Mouse (Mus musculus) forebrain, embryonic 10.5 days (tissue): ENCODE data around the gene Galntl6. TPM values are rescaled to one million over a fixed set of nuclear protein-coding genes. Genes with fewer than 3 reads are reported as not detected.
"Not testable (repeated sequence)": the region's sequence is repeated elsewhere in the genome, so short reads cannot be mapped to it uniquely, and the experiment has no call there.

ENCODE experiments used
- DNase-seq: peaks from one replicate; pipeline ENCODE4 v3.0.0-alpha.2; 2017; ENCODE audit warnings: low spot score; ENCODE audit errors: extremely low spot score
- H3K27ac ChIP-seq: fragments of 300-500 bp; sonication (generic); 2 replicates; pipeline ENCODE4 v1.5.1; 2016; ENCODE audit warnings: mild to moderate bottlenecking
- H3K27me3 ChIP-seq: fragments of 300-500 bp; sonication (generic); 2 replicates; pipeline ENCODE4 v1.6.1; 2016; ENCODE audit warnings: mild to moderate bottlenecking; ENCODE audit not compliant: poor library complexity, severe bottlenecking
- H3K36me3 ChIP-seq: fragments of 300-500 bp; sonication (generic); replicated peaks from 2 replicates; pipeline ENCODE4 v1.6.1; 2016; ENCODE audit warnings: mild to moderate bottlenecking, moderate library complexity
- H3K4me1 ChIP-seq: fragments of 300-500 bp; sonication (generic); 2 replicates; pipeline ENCODE4 v1.6.1; 2016
- H3K4me3 ChIP-seq: fragments of 300-500 bp; sonication (generic); 2 replicates; pipeline ENCODE4 v1.5.1; 2016; ENCODE audit warnings: mild to moderate bottlenecking, moderate library complexity
- H3K9me3 ChIP-seq: fragments of 300-500 bp; sonication (generic); 2 replicates; pipeline ENCODE4 v1.6.1; 2016; ENCODE audit warnings: mild to moderate bottlenecking, moderate library complexity
- WGBS: fragments of 180-500 bp; shearing (Covaris S2); methylation state at CpG from one replicate; pipeline ENCODE4 v1.1.7; 2016; 5-methylcytosine and 5-hydroxymethylcytosine counted together
- polyA plus RNA-seq: library from polyadenylated mRNA; unstranded; fragments of >200 nt; fragmentation: Nextera tagmentation; extraction: Ambion mirVana; gene quantifications from 2 replicates; pipeline ENCODE4 v1.2.1, GENCODE M21; 2016

Gene Galntl6
- polyA plus RNA-seq, 1 experiment from 2014 or later, result 0.07 TPM

DNA sequence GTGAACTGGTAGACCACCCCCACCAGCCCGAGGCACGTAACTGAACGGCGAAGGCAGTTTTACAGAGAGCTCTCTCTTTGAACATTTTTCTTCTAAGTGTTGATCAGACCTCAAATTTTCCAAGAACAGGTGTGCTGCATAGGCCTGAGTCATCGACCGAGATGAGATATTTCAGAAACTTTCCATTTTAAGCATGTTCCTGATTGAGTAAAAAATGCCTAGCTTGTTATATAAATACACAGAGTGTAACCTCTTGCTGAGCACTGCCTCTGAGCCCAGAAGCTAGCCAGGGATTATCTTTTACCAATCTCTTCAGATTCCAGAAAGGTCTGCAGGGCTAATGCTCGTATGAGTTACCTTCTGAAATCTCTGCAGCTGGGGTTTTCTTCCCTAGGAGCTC lies 1120.2 kb downstream of the Galntl6 start:
- Histone ChIP-seq H3K27ac (no peak overlapping the region), H3K9me3 (no peaks in the 10 kb centered on the region), H3K27me3 (peaks cover 22% of the 10 kb centered on the region), H3K36me3 (no peaks in the 10 kb centered on the region), H3K4me1 (peaks cover 18% of the 10 kb centered on the region), H3K4me3 (no peak overlapping the region)
- DNase-seq, result no peak
- 84% methylated on average over 7 of the region's 7 CpGs for WGBS

DNA sequence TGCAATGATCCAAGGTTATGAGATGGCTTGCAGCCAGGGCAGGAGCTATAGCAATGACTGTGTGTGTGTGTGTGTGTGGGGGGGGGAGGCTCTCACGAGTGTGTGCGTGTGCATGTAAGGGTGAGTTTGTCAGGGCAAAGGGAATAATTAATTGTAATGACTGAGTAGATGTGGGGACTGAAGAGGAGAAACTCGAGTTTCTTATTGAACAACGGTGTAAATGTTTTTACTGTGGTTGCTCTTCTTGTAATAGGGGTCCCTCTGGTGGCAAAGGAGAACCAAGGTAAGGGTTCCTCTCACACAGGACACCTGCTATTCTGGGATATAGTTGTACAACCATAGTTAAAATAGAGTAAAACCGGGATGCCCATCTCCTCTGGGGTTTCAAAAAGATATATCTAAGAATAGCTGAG lies 1121.1 kb downstream of the Galntl6 start:
- Histone ChIP-seq H3K36me3 (no peaks in the 10 kb centered on the region), H3K9me3 (no peaks in the 10 kb centered on the region), H3K27ac (no peak overlapping the region), H3K27me3 (peaks cover 15% of the 10 kb centered on the region), H3K4me3 (no peak overlapping the region), H3K4me1 (peaks cover 18% of the 10 kb centered on the region)
- WGBS, result 44% methylated on average over 5 of the region's 5 CpGs
- no peak for DNase-seq

DNA sequence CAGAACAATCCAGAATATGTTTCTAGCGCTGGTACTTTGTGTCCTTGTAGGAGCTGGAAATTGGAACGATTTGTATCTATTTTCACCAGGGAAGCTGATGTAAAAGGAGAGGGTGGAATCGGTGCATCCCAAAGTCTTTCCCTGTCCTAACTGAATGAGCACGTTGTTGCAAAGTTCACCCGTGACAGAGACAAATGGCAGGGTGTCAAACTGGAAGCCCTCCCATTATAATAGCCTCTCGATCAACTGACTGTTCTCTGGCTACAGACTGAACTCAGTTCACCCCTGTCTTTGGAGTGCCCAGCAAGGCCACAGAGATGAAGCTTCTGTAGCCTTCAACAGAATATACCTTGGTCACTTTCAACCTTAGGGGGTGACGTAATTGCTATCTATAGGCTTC lies 1132.9 kb downstream of the Galntl6 start:
- Histone ChIP-seq H3K27me3 (peaks cover 21% of the 10 kb centered on the region), H3K27ac (no peak overlapping the region), H3K4me3 (no peak overlapping the region), H3K9me3 (no peaks in the 10 kb centered on the region), H3K36me3 (no peaks in the 10 kb centered on the region), H3K4me1 (no peaks in the 10 kb centered on the region)
- WGBS, result 89% methylated on average over 7 of the region's 7 CpGs
- no peak for DNase-seq

DNA sequence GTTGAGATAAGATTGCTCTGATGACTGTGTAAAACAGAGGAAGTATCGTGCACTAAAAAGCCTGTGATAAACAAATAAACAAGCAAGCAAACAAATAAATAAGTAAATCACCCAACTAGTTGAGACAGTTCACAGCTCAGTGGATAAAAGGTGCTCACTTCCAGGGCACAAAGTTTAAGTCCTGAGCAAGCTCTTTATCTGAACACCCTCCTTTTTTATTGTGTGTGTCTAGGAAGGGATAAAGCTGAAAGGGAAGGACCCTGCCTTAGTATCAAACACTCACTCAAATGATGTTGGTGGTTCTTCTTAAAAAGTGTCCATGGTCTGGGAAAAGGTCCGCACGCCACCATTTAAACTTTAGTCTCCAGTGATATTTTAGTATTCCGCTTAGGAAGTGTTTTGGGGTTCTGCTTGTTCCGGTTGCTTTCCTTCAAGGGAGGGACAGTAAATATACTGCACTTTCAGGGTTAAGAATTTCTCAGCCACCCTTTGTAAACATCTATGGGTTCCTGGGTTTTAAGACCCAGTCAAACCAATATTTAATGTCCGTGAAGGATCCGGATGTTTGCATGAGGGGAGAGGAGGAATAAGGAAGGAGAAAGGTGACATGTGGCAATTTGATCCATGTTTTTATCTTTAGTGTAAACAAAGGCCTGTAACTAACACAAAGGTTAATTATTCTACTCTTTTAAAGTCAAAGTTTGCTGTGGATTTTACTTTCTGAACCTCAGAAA lies 1134.3 kb downstream of the Galntl6 start:
- 82% methylated on average over 7 of the region's 7 CpGs for WGBS

GRCm38 (mm10) chr8:57776723-57777122 lies 1135.7 kb downstream of the Galntl6 start:
- Histone ChIP-seq H3K27ac (no peak overlapping the region), H3K27me3 (peaks cover 49% of the 10 kb centered on the region), H3K4me1 (peaks cover 7% of the 10 kb centered on the region; the same call in 1 of the 2 replicates), H3K9me3 (no peaks in the 10 kb centered on the region), H3K4me3 (no peak overlapping the region), H3K36me3 (no peaks in the 10 kb centered on the region)
- WGBS, result 54% methylated on average over 7 of the region's 7 CpGs
- DNase-seq, result no peak

More for the DNA sequence above, 1134.3 kb downstream of the Galntl6 start:
- no peaks in the 10 kb centered on the region for H3K36me3 ChIP-seq
- no peak for DNase-seq
- H3K27me3 ChIP-seq, result peaks cover 35% of the 10 kb centered on the region
- H3K4me3 ChIP-seq, result no peak overlapping the region
- no peaks in the 10 kb centered on the region for H3K4me1 ChIP-seq
- H3K27ac ChIP-seq, result no peak overlapping the region
- H3K9me3 ChIP-seq, result no peaks in the 10 kb centered on the region

GRCm38 (mm10) chr8:57772732-57773265 lies 1139.6 kb downstream of the Galntl6 start:
- Histone ChIP-seq H3K27me3 (peaks cover 85% of the 10 kb centered on the region), H3K36me3 (no peaks in the 10 kb centered on the region), H3K9me3 (no peaks in the 10 kb centered on the region), H3K27ac (no peak overlapping the region), H3K4me3 (no peak overlapping the region), H3K4me1 (peaks cover 12% of the 10 kb centered on the region)
- no peak for DNase-seq
- 58% methylated on average over 12 of the region's 12 CpGs for WGBS

GRCm38 (mm10) chr8:57767541-57767940 lies 1144.9 kb downstream of the Galntl6 start:
- no peak for DNase-seq
- 20% methylated on average over 2 of the region's 2 CpGs for WGBS

DNA sequence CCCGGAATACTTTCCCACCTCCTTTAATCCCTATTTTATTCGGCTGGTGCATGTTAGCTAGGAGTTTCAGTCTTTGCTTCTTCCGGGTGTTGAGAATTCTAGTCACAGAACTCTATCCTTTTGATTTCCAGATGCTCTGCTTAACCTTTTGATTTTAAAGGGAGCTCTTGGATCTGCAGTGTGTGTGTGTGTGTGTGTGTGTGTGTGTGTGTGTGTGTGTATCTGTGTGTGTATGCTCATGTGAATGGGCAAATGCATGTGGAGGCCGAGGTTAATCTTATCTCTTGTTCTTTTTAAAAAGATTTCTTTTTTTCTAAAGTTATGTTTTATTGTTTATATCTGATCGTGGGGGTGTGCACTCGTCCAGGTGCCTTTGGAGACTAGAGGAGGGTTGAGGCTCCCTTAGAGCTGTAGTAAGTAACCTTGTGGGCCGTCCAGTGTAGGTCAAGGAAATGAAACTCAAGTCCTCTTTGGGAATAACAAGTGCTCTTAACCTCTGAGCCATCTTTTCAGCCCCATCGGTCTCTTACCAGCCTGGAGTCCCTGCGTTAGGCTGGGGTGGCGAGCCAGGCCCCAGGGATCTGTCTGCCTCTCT lies 1145.9 kb downstream of the Galntl6 start:
- WGBS, result 53% methylated on average over 10 of the region's 10 CpGs
- H3K36me3 ChIP-seq, result no peaks in the 10 kb centered on the region
- no peak for DNase-seq
- H3K4me3 ChIP-seq, result peak overlapping the region; percentile 19; the same call in 1 of the 2 replicates
- peaks cover 28% of the 10 kb centered on the region for H3K4me1 ChIP-seq
- H3K9me3 ChIP-seq, result no peaks in the 10 kb centered on the region
- no peak overlapping the region for H3K27ac ChIP-seq
- H3K27me3 ChIP-seq, result peaks cover 73% of the 10 kb centered on the region

More at GRCm38 (mm10) chr8:57767541-57767940, 1144.9 kb downstream of the Galntl6 start:
- H3K9me3 ChIP-seq, result no peaks in the 10 kb centered on the region
- no peak overlapping the region for H3K27ac ChIP-seq
- no peak overlapping the region for H3K4me3 ChIP-seq
- peaks cover 32% of the 10 kb centered on the region for H3K4me1 ChIP-seq
- H3K27me3 ChIP-seq, result peaks cover 82% of the 10 kb centered on the region
- no peaks in the 10 kb centered on the region for H3K36me3 ChIP-seq

DNA sequence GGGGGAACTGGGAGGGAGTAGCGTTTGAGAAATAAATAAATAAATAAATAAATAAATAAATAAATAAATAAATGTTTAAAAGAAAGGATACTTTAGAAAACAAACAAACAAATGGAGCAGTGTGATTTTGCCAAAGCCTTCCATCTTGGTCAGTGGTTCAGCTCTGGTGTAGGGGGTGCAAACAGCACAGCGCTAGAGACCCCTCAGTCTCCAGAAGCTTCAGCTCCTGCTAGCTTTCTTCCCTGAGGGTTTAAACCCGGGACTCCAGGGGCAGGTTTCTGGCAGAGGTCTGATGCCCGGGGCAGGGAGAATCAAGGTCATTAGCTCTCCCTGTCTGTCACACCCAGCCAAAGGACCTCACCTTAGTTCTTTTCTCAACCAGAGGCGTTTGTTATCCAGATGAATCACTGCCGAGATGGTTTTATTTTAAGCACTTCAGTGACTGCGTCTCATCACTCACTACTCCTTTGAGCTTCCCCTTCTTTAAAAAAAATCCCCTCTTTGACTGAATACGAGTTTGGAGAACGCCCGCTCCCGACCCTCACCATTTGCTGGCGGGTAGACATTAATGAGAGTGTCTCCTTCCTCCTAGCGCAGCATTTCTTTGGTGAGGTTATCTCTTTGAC lies 1146.6 kb downstream of the Galntl6 start:
- 18% methylated on average over 13 of the region's 13 CpGs for WGBS

GRCm38 (mm10) chr8:57765192-57765591 lies 1147.2 kb downstream of the Galntl6 start:
- H3K4me1 ChIP-seq, result peaks cover 27% of the 10 kb centered on the region
- peaks cover 67% of the 10 kb centered on the region for H3K27me3 ChIP-seq
- 89% methylated on average over 4 of the region's 4 CpGs for WGBS
- DNase-seq, result no peak
- H3K27ac ChIP-seq, result no peak overlapping the region
- H3K36me3 ChIP-seq, result no peaks in the 10 kb centered on the region
- no peaks in the 10 kb centered on the region for H3K9me3 ChIP-seq
- H3K4me3 ChIP-seq, result no peak overlapping the region

More for the DNA sequence above, 1146.6 kb downstream of the Galntl6 start:
- Histone ChIP-seq H3K36me3 (no peaks in the 10 kb centered on the region), H3K4me3 (peak overlapping the region; percentile 19), H3K9me3 (no peaks in the 10 kb centered on the region), H3K4me1 (peaks cover 27% of the 10 kb centered on the region), H3K27me3 (peaks cover 72% of the 10 kb centered on the region), H3K27ac (no peak overlapping the region)
- no peak for DNase-seq

GRCm38 (mm10) chr8:57762622-57763021 lies 1149.8 kb downstream of the Galntl6 start:
- H3K9me3 ChIP-seq, result not testable (repeated sequence)
- WGBS, result 87% methylated on average over 2 of the region's 2 CpGs

DNA sequence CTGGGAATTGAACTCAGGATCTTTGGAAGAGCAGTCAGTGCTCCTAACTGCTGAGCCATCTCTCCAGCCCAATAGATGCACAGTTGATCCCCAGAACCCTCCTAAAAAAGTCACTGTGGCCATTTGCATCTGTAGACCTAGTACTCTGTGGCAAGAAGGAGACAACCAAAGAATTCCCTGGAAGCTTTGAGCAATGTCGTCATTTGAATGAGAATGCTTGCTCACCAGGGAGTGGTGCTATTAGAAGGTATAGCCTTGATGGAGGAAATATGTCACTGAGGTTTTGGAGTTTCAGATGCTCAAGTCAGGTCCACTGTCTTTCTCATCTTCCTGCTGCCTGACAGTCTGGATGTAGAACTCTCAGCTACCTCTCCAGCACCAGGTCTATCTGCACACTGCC lies 1151.5 kb downstream of the Galntl6 start:
- H3K36me3 ChIP-seq, result no peaks in the 10 kb centered on the region
- 73% methylated on average over 1 of the region's 1 CpGs for WGBS
- no peak for DNase-seq
- H3K27ac ChIP-seq, result no peak overlapping the region
- H3K4me1 ChIP-seq, result peaks cover 16% of the 10 kb centered on the region
- H3K4me3 ChIP-seq, result no peak overlapping the region
- H3K9me3 ChIP-seq, result no peaks in the 10 kb centered on the region
- peaks cover 28% of the 10 kb centered on the region for H3K27me3 ChIP-seq

More at GRCm38 (mm10) chr8:57762622-57763021, 1149.8 kb downstream of the Galntl6 start:
- H3K36me3 ChIP-seq, H3K4me3 ChIP-seq, DNase-seq, H3K27ac ChIP-seq: not testable (repeated sequence)
- H3K4me1 ChIP-seq, result peaks cover 27% of the 10 kb centered on the region
- H3K27me3 ChIP-seq, result peaks cover 42% of the 10 kb centered on the region

DNA sequence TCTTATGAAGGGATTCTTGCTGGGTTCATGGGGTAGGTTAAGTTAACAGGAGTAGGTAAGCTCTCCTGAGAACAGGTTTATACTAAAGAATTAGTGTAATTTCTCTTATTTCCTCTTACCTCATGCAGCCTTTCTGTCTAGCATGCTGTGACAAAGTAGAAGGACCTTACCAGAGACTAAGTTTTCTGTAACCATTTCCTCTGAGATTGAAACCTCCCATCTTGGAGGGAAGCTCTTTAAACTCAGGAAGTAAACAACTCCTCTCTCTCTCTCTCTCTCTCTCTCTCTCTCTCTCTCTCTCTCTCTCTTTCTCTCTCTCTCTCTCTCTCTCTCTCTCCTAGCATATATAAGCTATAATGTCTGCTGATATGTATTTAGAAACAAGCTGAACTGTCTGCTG lies 1153.6 kb downstream of the Galntl6 start:
- H3K27me3 ChIP-seq, result peaks cover 10% of the 10 kb centered on the region; the same call in 1 of the 2 replicates
- H3K27ac ChIP-seq, result no peak overlapping the region
- no peaks in the 10 kb centered on the region for H3K9me3 ChIP-seq
- H3K36me3 ChIP-seq, result no peaks in the 10 kb centered on the region
- no peak overlapping the region for H3K4me3 ChIP-seq
- DNase-seq, result no peak
- peaks cover 21% of the 10 kb centered on the region for H3K4me1 ChIP-seq
